Mouse (Mus musculus) thymus, postnatal 4 days (tissue): ENCODE measurements around the gene Trafd1.

Experiments used
- DNase-seq: peaks from one replicate; pipeline ENCODE4 v3.0.0; 2021

Gene Trafd1

DNA sequence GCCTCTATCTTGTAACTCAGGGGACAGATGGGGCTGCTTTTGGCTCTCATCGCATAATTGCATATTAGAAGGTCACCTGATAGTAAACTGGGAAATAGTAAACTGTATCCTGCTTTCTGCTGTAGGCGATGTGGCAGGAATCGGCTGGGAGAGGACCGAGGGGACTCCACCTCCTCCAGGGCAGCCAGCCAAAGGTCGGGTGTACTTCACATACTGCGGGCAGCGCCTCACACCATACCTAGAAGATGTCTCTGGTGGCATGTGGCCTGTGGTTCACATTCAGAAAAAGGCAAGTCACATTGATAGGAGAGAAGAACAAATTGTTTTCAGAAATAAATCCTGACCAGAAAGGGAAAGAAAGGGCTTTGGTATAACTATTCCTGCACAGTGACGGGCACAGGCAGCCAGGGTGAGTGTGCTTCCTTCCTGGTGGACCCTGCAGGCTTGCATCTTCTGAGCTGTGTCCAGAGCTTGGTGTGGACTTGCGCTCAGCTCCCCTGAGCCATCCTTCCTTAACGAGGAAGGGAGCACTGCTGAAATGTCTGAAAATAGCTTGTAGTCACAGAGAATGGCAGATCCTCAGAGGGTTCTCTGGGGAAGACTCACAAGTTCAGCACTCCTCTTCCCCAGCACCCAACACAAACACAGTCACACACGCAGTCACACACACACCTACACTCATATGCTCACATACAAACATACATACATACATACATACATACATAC is 55.9 kb downstream of the Trafd1 start:
- DNase-seq = no peak

- no peak for DNase-seq
These were observed 59.2 kb downstream of the Trafd1 start for GRCm38 (mm10) chr5:121326079-121326805.
